Mouse (Mus musculus): ENCODE measurements around the gene Fmnl2.

DNA sequence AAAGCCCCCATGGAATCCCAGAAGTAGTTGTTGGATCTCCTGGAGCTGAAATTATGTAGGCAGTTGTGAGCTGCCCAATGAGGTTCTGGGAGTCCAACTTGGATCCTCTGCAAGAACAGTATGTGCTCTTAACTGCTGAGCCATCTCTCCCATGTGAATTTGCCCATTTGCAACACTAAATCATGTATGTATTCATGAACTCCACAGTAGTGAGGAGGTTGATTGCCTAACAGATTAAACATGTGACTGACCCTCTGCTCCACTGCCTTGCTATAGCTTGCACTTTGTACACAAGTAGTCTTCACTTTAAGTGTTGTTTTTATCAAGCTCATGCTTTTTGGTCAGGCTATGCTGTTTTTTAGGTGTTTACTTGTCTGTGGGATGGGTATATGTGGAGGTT is 17.1 kb downstream of the Fmnl2 start:
- TF ChIP-seq CTCF (IDR thresholded peaks at IDR 0.05) (no peak), EP300 (IDR thresholded peaks at IDR 0.05) (no peak)
